ENCODE assay signal across 8 mouse cellular contexts in the genomic region with DNA sequence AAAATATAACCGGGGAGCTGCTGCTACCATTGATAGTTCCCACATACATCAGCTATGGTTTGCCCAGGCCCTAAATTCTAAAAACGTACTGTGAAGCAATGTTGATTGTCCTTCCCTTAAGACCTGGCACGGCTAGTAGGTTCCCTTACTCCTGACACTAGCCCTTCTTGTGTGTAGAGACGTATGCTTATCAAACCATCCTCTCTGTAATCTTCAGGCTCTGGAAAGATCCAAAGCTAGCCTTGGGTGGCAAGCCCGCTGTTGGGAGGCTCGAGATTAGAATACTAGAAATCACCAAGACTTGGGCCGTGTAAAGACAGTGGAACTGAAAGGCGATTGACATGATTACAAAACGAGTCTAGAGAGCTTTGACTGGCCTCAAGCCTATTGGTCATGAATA. TPM values are rescaled to one million over a fixed set of nuclear protein-coding genes. Genes with fewer than 3 reads are reported as not detected.
DNase-seq lines count a peak whose midpoint lies in the region; ATAC-seq and TF ChIP-seq lines count a peak whose summit lies in the region.

No protein-coding gene starts in this region.

- no peak for ATAC-seq in lung, postnatal 0 days
- ATAC-seq in embryonic facial prominence, embryonic 14.5 days (ENCODE audit: low read depth), result no peak
- no peak for ATAC-seq in limb, embryonic 13.5 days (ENCODE audit: low FRiP score, low read depth)
- no peak for ATAC-seq in stomach, embryonic 14.5 days (ENCODE audit: insufficient number of reproducible peaks, insufficient read depth, low FRiP score, low read depth)

- no peaks in the 10 kb centered on the region for H3K9me3 ChIP-seq in lung, postnatal 0 days (ENCODE audit: low read length)
- H3K9me3 ChIP-seq in embryonic facial prominence, embryonic 14.5 days (ENCODE audit: control insufficient read depth, low read length), result no peaks in the 10 kb centered on the region
- H3K9me3 ChIP-seq in limb, embryonic 13.5 days, result no peaks in the 10 kb centered on the region
- H3K9me3 ChIP-seq in stomach, embryonic 14.5 days (ENCODE audit: control insufficient read depth, low read depth, low read length), result no peaks in the 10 kb centered on the region

- peak; percentile 7 for DNase-seq in lung, postnatal 0 days (ENCODE audit: low spot score)
- no peak for DNase-seq in lung, postnatal 10 days
- no peak for DNase-seq in embryonic facial prominence, embryonic 14.5 days (ENCODE audit: low spot score)
- DNase-seq in layer of hippocampus, postnatal 36 days, result no peak
- DNase-seq in gastrocnemius, postnatal 25 days, result no peak
- DNase-seq in urinary bladder, postnatal 14 days (ENCODE audit: low spot score), result no peak

- H3K4me2 ChIP-seq in lung, postnatal 0 days (replicated peaks; ENCODE audit: low read depth, low read length), result peak overlapping the region; percentile 91
- peak overlapping the region; percentile 81 for H3K4me2 ChIP-seq in embryonic facial prominence, embryonic 14.5 days (ENCODE audit: low read depth, low read length)
- H3K4me2 ChIP-seq in limb, embryonic 13.5 days (replicated peaks), result peak overlapping the region; percentile 84
- peak overlapping the region; percentile 76 for H3K4me2 ChIP-seq in stomach, embryonic 14.5 days (replicated peaks; ENCODE audit: low read depth, low read length)

- 54% methylated on average over 9 of the region's 9 CpGs for WGBS in lung, postnatal 0 days
- WGBS in embryonic facial prominence, embryonic 14.5 days, result 64% methylated on average over 9 of the region's 9 CpGs
- WGBS in limb, embryonic 13.5 days, result 68% methylated on average over 9 of the region's 9 CpGs
- WGBS in stomach, embryonic 14.5 days, result 62% methylated on average over 9 of the region's 9 CpGs

- no peaks in the 10 kb centered on the region for H3K27me3 ChIP-seq in lung, postnatal 0 days (replicated peaks; ENCODE audit: insufficient read depth, low read length)
- no peaks in the 10 kb centered on the region for H3K27me3 ChIP-seq in embryonic facial prominence, embryonic 14.5 days (replicated peaks; ENCODE audit: control insufficient read depth, insufficient read depth, low read length)
- H3K27me3 ChIP-seq in limb, embryonic 13.5 days, result no peaks in the 10 kb centered on the region
- no peaks in the 10 kb centered on the region for H3K27me3 ChIP-seq in stomach, embryonic 14.5 days (ENCODE audit: control insufficient read depth, insufficient read depth, low read length)

- peak overlapping the region; percentile 88; the same call in 1 of the 2 replicates for H3K9ac ChIP-seq in lung, postnatal 0 days (replicated peaks; ENCODE audit: low read depth)
- peak overlapping the region; percentile 90 for H3K9ac ChIP-seq in embryonic facial prominence, embryonic 14.5 days (ENCODE audit: low read depth, low read length)
- peak overlapping the region; percentile 90 for H3K9ac ChIP-seq in limb, embryonic 13.5 days
- H3K9ac ChIP-seq in stomach, embryonic 14.5 days (replicated peaks; ENCODE audit: low read depth, low read length), result peak overlapping the region; percentile 7; the same call in 1 of the 2 replicates

- H3K36me3 ChIP-seq in lung, postnatal 0 days (ENCODE audit: insufficient read depth, low read length), result peaks cover 11% of the 10 kb centered on the region; the same call in 1 of the 2 replicates
- peaks cover 42% of the 10 kb centered on the region for H3K36me3 ChIP-seq in embryonic facial prominence, embryonic 14.5 days (ENCODE audit: control insufficient read depth, insufficient read depth, low read length)
- H3K36me3 ChIP-seq in limb, embryonic 13.5 days, result peaks cover 37% of the 10 kb centered on the region
- peaks cover 6% of the 10 kb centered on the region; the same call in 1 of the 2 replicates for H3K36me3 ChIP-seq in stomach, embryonic 14.5 days (ENCODE audit: control insufficient read depth, insufficient read depth, low read length)

- H3K4me1 ChIP-seq in lung, postnatal 0 days (ENCODE audit: insufficient read depth, low read depth, low read length), result peaks cover 10% of the 10 kb centered on the region; the same call in 1 of the 2 replicates
- H3K4me1 ChIP-seq in embryonic facial prominence, embryonic 14.5 days (ENCODE audit: control insufficient read depth, insufficient read depth, low read length), result peaks cover 6% of the 10 kb centered on the region
- H3K4me1 ChIP-seq in limb, embryonic 13.5 days, result peaks cover 9% of the 10 kb centered on the region
- peaks cover 8% of the 10 kb centered on the region for H3K4me1 ChIP-seq in stomach, embryonic 14.5 days (ENCODE audit: control insufficient read depth, insufficient read depth, low read length)

- TF ChIP-seq CTCF in lung, postnatal 0 days (IDR thresholded peaks at IDR 0.05), result no peak

- peak overlapping the region; percentile 93 for H3K4me3 ChIP-seq in lung, postnatal 0 days (ENCODE audit: low read depth, low read length)
- peak overlapping the region; percentile 96 for H3K4me3 ChIP-seq in embryonic facial prominence, embryonic 14.5 days (ENCODE audit: low read depth, low read length)
- peak overlapping the region; percentile 93 for H3K4me3 ChIP-seq in limb, embryonic 13.5 days
- peak overlapping the region; percentile 89 for H3K4me3 ChIP-seq in stomach, embryonic 14.5 days (ENCODE audit: low read depth, low read length)

- no peak for TF ChIP-seq EP300 in lung, postnatal 0 days (IDR thresholded peaks at IDR 0.05)

- no peak overlapping the region; the same call in 1 of the 2 replicates for H3K27ac ChIP-seq in lung, postnatal 0 days (ENCODE audit: low read length)
- H3K27ac ChIP-seq in embryonic facial prominence, embryonic 14.5 days (replicated peaks; ENCODE audit: low read depth, low read length), result no peak overlapping the region
- no peak overlapping the region for H3K27ac ChIP-seq in limb, embryonic 13.5 days
- H3K27ac ChIP-seq in stomach, embryonic 14.5 days (ENCODE audit: low read length), result no peak overlapping the region

RNA-seq across cellular contexts. Expression of a gene that starts 1.2 kb away (rescaled TPM):
- polyA plus RNA-seq in lung, postnatal 0 days (2015; fragmentation: Nextera tagmentation; extraction: Ambion mirVana), result 12.7 and 13.0 TPM in 2 replicates
- 13.3 and 14.6 TPM in 2 replicates for polyA plus RNA-seq in embryonic facial prominence, embryonic 14.5 days (2014; fragmentation: Nextera tagmentation; extraction: Ambion mirVana)
- polyA plus RNA-seq in limb, embryonic 13.5 days (2015; fragmentation: Nextera tagmentation; extraction: Ambion mirVana), result 11.6 and 11.8 TPM in 2 replicates
- 9.7 and 9.9 TPM in 2 replicates for polyA plus RNA-seq in stomach, embryonic 14.5 days (2014; fragmentation: Nextera tagmentation; extraction: Ambion mirVana)
- total RNA-seq in layer of hippocampus, postnatal 36 days (2021), result 10 to 100 TPM; 75.8 to 80.9 TPM
- 10 to 100 TPM; 21.3 to 21.9 TPM for total RNA-seq in gastrocnemius, postnatal 25 days (2021)

RNA-seq across cellular contexts. Expression of a gene that starts 57.2 kb away (rescaled TPM):
- polyA plus RNA-seq in lung, postnatal 0 days (2015; fragmentation: Nextera tagmentation; extraction: Ambion mirVana), result 14.0 and 16.9 TPM in 2 replicates
- 31.5 and 31.8 TPM in 2 replicates for polyA plus RNA-seq in embryonic facial prominence, embryonic 14.5 days (2014; fragmentation: Nextera tagmentation; extraction: Ambion mirVana)
- polyA plus RNA-seq in limb, embryonic 13.5 days (2015; fragmentation: Nextera tagmentation; extraction: Ambion mirVana), result 24.0 and 24.9 TPM in 2 replicates
- 36.2 and 38.0 TPM in 2 replicates for polyA plus RNA-seq in stomach, embryonic 14.5 days (2014; fragmentation: Nextera tagmentation; extraction: Ambion mirVana)
- total RNA-seq in layer of hippocampus, postnatal 36 days (2021), result 10 to 100 TPM; 48.8 to 59.2 TPM
- 10 to 100 TPM; 31.3 to 40.2 TPM for total RNA-seq in gastrocnemius, postnatal 25 days (2021)

Comparison
In these comparisons a context has a peak if more than half of its experiments do, and no peak if none do; other contexts are left out.
1. H3K9ac ChIP-seq: peak in every context shown above with its lines; median percentile 90 in embryonic facial prominence, embryonic 14.5 days; 90 in limb, embryonic 13.5 days; 88 in lung, postnatal 0 days; 7 in stomach, embryonic 14.5 days.